Mouse (Mus musculus): ENCODE results near the gene Slc2a9.

DNA sequence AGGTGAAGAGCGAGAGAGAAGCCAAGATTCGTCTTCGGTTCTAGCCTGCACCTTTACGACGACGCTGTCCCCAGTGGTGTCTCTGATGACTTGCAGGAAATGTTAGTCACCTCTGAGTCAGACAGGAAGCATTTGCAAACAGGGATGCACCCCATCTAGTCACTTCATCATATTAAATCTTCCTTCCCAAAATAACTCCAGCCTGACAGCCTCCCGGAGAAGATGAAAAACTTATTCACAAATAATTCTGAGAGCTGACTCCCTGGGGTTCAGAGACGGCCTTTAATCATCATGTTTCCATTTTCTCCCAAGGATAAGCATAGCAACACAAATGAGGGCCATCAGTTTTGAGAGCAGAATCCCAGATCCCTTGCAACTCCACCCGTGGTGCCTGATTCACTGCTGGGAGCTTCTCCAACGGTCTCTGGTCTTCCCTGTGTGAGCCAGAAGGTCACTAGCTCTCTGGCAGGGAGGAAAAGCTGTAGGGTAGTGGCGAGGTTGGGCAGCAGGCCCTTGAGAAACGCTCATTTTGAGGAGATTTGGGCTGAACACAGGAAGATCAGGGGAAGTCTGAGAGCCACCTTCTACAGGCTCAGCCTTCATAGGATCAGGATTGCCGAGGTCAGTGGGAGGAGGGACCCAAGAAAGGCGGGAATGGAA, 56.5 kb downstream of the Slc2a9 start:
- TF ChIP-seq CTCF (IDR thresholded peaks at IDR 0.05), result no peak
- TF ChIP-seq POLR2A (IDR thresholded peaks at IDR 0.05; ENCODE audit: insufficient read depth, low read depth, low read length), result no peak
- TF ChIP-seq EP300 (IDR thresholded peaks at IDR 0.05; ENCODE audit: insufficient read depth, low read depth, low read length), result no peak

All from heart, adult 2 months (tissue).